Mouse (Mus musculus): ENCODE measurements around the gene Atr. TPM values are rescaled to one million over a fixed set of nuclear protein-coding genes. Genes with fewer than 3 reads are reported as not detected.
A peak's percentile ranks its signal among the peaks of the same experiment; 100 is the strongest.

The Atr gene
- polyA plus RNA-seq, 1 experiment from 2014 or later: 3.8 TPM

GRCm38 (mm10) chr9:95961058-95961457 is 103.7 kb downstream of the Atr start:
- no peaks in the 10 kb centered on the region for H3K27me3 ChIP-seq (ENCODE audit: insufficient read depth, low read length)
- ATAC-seq (no peak), DNase-seq (no peak)
- H3K4me2 ChIP-seq (ENCODE audit: low read depth, low read length): no peak overlapping the region
- no peak overlapping the region for H3K9ac ChIP-seq (replicated peaks)
- TF ChIP-seq EP300 (IDR thresholded peaks at IDR 0.05; ENCODE audit: low read depth) (no peak), CTCF (IDR thresholded peaks at IDR 0.05; ENCODE audit: low read depth) (no peak)
- H3K4me3 ChIP-seq (ENCODE audit: low read depth, low read length): no peak overlapping the region
- no peaks in the 10 kb centered on the region for H3K9me3 ChIP-seq (ENCODE audit: low read length)
- H3K4me1 ChIP-seq (ENCODE audit: insufficient read depth): 0 out of 2 replicates have a peak, but pooled peaks cover 4% of the 10 kb centered on the region
- H3K27ac ChIP-seq (ENCODE audit: low read depth): no peak overlapping the region
- H3K36me3 ChIP-seq (replicated peaks; ENCODE audit: insufficient read depth, low read length): peaks cover 7% of the 10 kb centered on the region

- Histone ChIP-seq H3K4me1 (ENCODE audit: insufficient read depth) (no peaks in the 10 kb centered on the region), H3K36me3 (replicated peaks; ENCODE audit: insufficient read depth, low read length) (peaks cover 20% of the 10 kb centered on the region), H3K27ac (ENCODE audit: low read depth) (no peak overlapping the region), H3K4me3 (ENCODE audit: low read depth, low read length) (no peak overlapping the region), H3K9me3 (ENCODE audit: low read length) (no peaks in the 10 kb centered on the region), H3K27me3 (ENCODE audit: insufficient read depth, low read length) (no peaks in the 10 kb centered on the region), H3K4me2 (ENCODE audit: low read depth, low read length) (no peak overlapping the region), H3K9ac (replicated peaks) (no peak overlapping the region)
- DNase-seq (no peak), ATAC-seq (no peak)
- no peak for TF ChIP-seq CTCF (IDR thresholded peaks at IDR 0.05; ENCODE audit: low read depth)
- TF ChIP-seq EP300 (IDR thresholded peaks at IDR 0.05; ENCODE audit: low read depth): no peak
- WGBS (ENCODE audit: insufficient replicate concordance): 89% methylated on average over 13 of the region's 13 CpGs
Measured at GRCm38 (mm10) chr9:95964037-95964436, 106.6 kb downstream of the Atr start.

GRCm38 (mm10) chr9:95978279-95978678 is 120.9 kb downstream of the Atr start:
- H3K27me3 ChIP-seq (ENCODE audit: insufficient read depth, low read length): no peaks in the 10 kb centered on the region
- no peak for TF ChIP-seq CTCF (IDR thresholded peaks at IDR 0.05; ENCODE audit: low read depth)
- TF ChIP-seq EP300 (IDR thresholded peaks at IDR 0.05; ENCODE audit: low read depth): no peak
- H3K36me3 ChIP-seq (replicated peaks; ENCODE audit: insufficient read depth, low read length): peaks cover 52% of the 10 kb centered on the region

GRCm38 (mm10) chr9:95979896-95980295 is 122.5 kb downstream of the Atr start:
- no peak for DNase-seq
- Histone ChIP-seq H3K36me3 (replicated peaks; ENCODE audit: insufficient read depth, low read length) (peaks cover 55% of the 10 kb centered on the region), H3K9ac (replicated peaks) (no peak overlapping the region), H3K4me2 (ENCODE audit: low read depth, low read length) (no peak overlapping the region), H3K4me3 (ENCODE audit: low read depth, low read length) (no peak overlapping the region), H3K27ac (ENCODE audit: low read depth) (no peak overlapping the region), H3K9me3 (ENCODE audit: low read length) (no peaks in the 10 kb centered on the region), H3K4me1 (ENCODE audit: insufficient read depth) (no peaks in the 10 kb centered on the region), H3K27me3 (ENCODE audit: insufficient read depth, low read length) (no peaks in the 10 kb centered on the region)
- 90% methylated on average over 6 of the region's 6 CpGs for WGBS (ENCODE audit: insufficient replicate concordance)
- ATAC-seq: no peak
- no peak for TF ChIP-seq CTCF (IDR thresholded peaks at IDR 0.05; ENCODE audit: low read depth)
- TF ChIP-seq EP300 (IDR thresholded peaks at IDR 0.05; ENCODE audit: low read depth): no peak

More at GRCm38 (mm10) chr9:95978279-95978678, 120.9 kb downstream of the Atr start:
- Histone ChIP-seq H3K4me1 (ENCODE audit: insufficient read depth) (no peaks in the 10 kb centered on the region), H3K9ac (replicated peaks) (no peak overlapping the region), H3K27ac (ENCODE audit: low read depth) (no peak overlapping the region), H3K4me3 (ENCODE audit: low read depth, low read length) (no peak overlapping the region), H3K9me3 (ENCODE audit: low read length) (no peaks in the 10 kb centered on the region), H3K4me2 (ENCODE audit: low read depth, low read length) (no peak overlapping the region)
- no peak for DNase-seq
- 77% methylated on average over 2 of the region's 2 CpGs for WGBS (ENCODE audit: insufficient replicate concordance)
- no peak for ATAC-seq

GRCm38 (mm10) chr9:95992255-95992654 is 134.9 kb downstream of the Atr start:
- no peak overlapping the region for H3K4me2 ChIP-seq (ENCODE audit: low read depth, low read length)
- H3K27ac ChIP-seq (ENCODE audit: low read depth): no peak overlapping the region
- H3K36me3 ChIP-seq (replicated peaks; ENCODE audit: insufficient read depth, low read length): peaks cover 53% of the 10 kb centered on the region
- no peak for DNase-seq
- no peak for ATAC-seq
- H3K4me1 ChIP-seq (ENCODE audit: insufficient read depth): no peaks in the 10 kb centered on the region
- TF ChIP-seq EP300 (IDR thresholded peaks at IDR 0.05; ENCODE audit: low read depth) (no peak), CTCF (IDR thresholded peaks at IDR 0.05; ENCODE audit: low read depth) (peak; percentile 54)
- no peak overlapping the region for H3K4me3 ChIP-seq (ENCODE audit: low read depth, low read length)
- H3K27me3 ChIP-seq (ENCODE audit: insufficient read depth, low read length): no peaks in the 10 kb centered on the region
- no peak overlapping the region for H3K9ac ChIP-seq (replicated peaks)
- 93% methylated on average over 2 of the region's 2 CpGs for WGBS (ENCODE audit: insufficient replicate concordance)
- H3K9me3 ChIP-seq (ENCODE audit: low read length): no peaks in the 10 kb centered on the region

Other genes with a start within 250 kb of the Atr start
- 15.7 and 20.6 TPM in 2 replicates for gene Pcolce2, start 220.0 kb upstream of the Atr start, polyA plus RNA-seq (2015; fragmentation: Nextera tagmentation; extraction: Ambion mirVana)
- 0.95 and 1.2 TPM in 2 replicates for gene Trpc1, start 107.2 kb upstream of the Atr start, polyA plus RNA-seq (2015; fragmentation: Nextera tagmentation; extraction: Ambion mirVana)
- gene Pls1, start 12.3 kb upstream of the Atr start, polyA plus RNA-seq (2015; fragmentation: Nextera tagmentation; extraction: Ambion mirVana): 19.4 and 20.6 TPM in 2 replicates
- gene Xrn1, start 97.2 kb downstream of the Atr start, polyA plus RNA-seq (2015; fragmentation: Nextera tagmentation; extraction: Ambion mirVana): 4.8 TPM in 2 replicates

Measured in liver, postnatal 0 days (tissue).